Mouse (Mus musculus) thymus, postnatal 0 days (tissue): ENCODE measurements at regions not wholly inside any gene's neighbourhood (a gene's known extent, or its start where the extent isn't known, plus 50 kb on each side); places are given as distances from the start of the nearest gene placed in this dataset.

Experiments
- DNase-seq: peaks from one replicate; pipeline ENCODE4 v3.0.0-alpha.2; 2015; ENCODE audit warnings: low spot score

GRCm38 (mm10) chr15:68457239-68457638 lies 1956.5 kb upstream of the Lrrc6 start:
- no peak for DNase-seq

- no peak for DNase-seq
These were observed 1951.3 kb upstream of the Lrrc6 start for GRCm38 (mm10) chr15:68451971-68452370.

GRCm38 (mm10) chr15:68445341-68445740 lies 1944.6 kb upstream of the Lrrc6 start:
- no peak for DNase-seq

GRCm38 (mm10) chr15:68440636-68441035 lies 1939.9 kb upstream of the Lrrc6 start:
- DNase-seq = no peak

- DNase-seq = no peak
These were observed 1935.3 kb upstream of the Lrrc6 start for GRCm38 (mm10) chr15:68435961-68436360.

GRCm38 (mm10) chr15:68431251-68431650 lies 1930.5 kb upstream of the Lrrc6 start:
- no peak for DNase-seq

GRCm38 (mm10) chr15:68430486-68430885 lies 1929.8 kb upstream of the Lrrc6 start:
- DNase-seq = no peak

- peak; percentile 29 for DNase-seq
These were observed 1927.9 kb upstream of the Lrrc6 start for GRCm38 (mm10) chr15:68428444-68429228.

GRCm38 (mm10) chr15:68417142-68417541 lies 1916.4 kb upstream of the Lrrc6 start:
- DNase-seq = no peak

- peak; percentile 58 for DNase-seq
These were observed 1914.8 kb upstream of the Lrrc6 start for GRCm38 (mm10) chr15:68415401-68415925.

GRCm38 (mm10) chr15:68414047-68414446 lies 1913.3 kb upstream of the Lrrc6 start:
- DNase-seq = no peak

- DNase-seq = no peak
These were observed 1912.0 kb upstream of the Lrrc6 start for GRCm38 (mm10) chr15:68412697-68413096.

GRCm38 (mm10) chr15:68412156-68412555 lies 1911.4 kb upstream of the Lrrc6 start:
- DNase-seq = no peak

GRCm38 (mm10) chr15:68403554-68404070 lies 1902.9 kb upstream of the Lrrc6 start:
- DNase-seq = no peak

GRCm38 (mm10) chr15:68401726-68402125 lies 1901.0 kb upstream of the Lrrc6 start:
- DNase-seq = no peak

GRCm38 (mm10) chr15:68401006-68401405 lies 1900.3 kb upstream of the Lrrc6 start:
- DNase-seq = no peak

GRCm38 (mm10) chr15:68396566-68396965 lies 1895.9 kb upstream of the Lrrc6 start:
- DNase-seq = no peak

GRCm38 (mm10) chr15:68394749-68395148 lies 1894.0 kb upstream of the Lrrc6 start:
- peak; percentile 16 for DNase-seq

- DNase-seq = no peak
These were observed 1893.4 kb upstream of the Lrrc6 start for GRCm38 (mm10) chr15:68394157-68394556.

- no peak for DNase-seq
These were observed 1891.0 kb upstream of the Lrrc6 start for GRCm38 (mm10) chr15:68391737-68392136.

- no peak for DNase-seq
These were observed 1889.1 kb upstream of the Lrrc6 start for GRCm38 (mm10) chr15:68389855-68390254.

GRCm38 (mm10) chr15:68387349-68388065 lies 1886.8 kb upstream of the Lrrc6 start:
- DNase-seq = no peak
